Mouse (Mus musculus): ENCODE measurements around the gene Nacc1.

DNA sequence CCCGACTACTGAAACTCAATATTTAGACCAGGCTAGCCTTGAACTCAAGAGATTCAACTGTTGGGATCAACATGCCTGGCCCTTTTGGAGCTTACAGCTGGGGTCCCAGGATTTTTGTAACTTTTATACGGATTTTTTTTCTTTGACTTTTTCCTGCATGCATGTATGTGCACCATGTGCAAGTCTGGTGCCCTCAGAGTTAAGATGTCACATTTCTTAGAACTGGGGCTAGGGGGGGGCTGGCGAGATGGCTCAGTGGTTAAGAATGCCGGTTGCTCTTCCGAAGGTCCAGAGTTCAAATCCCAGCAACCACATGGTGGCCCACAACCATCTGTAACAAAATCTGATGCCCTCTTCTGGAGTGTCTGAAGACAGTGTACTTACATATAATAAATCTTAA, 12.9 kb upstream of the Nacc1 start:
- TF ChIP-seq MAFK (IDR thresholded peaks at IDR 0.05; ENCODE audit: borderline replicate concordance, low read depth, low read length), result no peak
- no peak for TF ChIP-seq UBTF (IDR thresholded peaks at IDR 0.05; ENCODE audit: borderline replicate concordance, insufficient read depth, low read depth, low read length)
- no peak for TF ChIP-seq RCOR1 (IDR thresholded peaks at IDR 0.05; ENCODE audit: low read depth, low read length)
- TF ChIP-seq POLR2AphosphoS2 (IDR thresholded peaks at IDR 0.05; ENCODE audit: low read length), result no peak
- no peak for TF ChIP-seq CTCF (IDR thresholded peaks at IDR 0.05 in 2 of 3, conservative IDR thresholded peaks at IDR 0.05 in 1 of 3; ENCODE audit: control insufficient read depth in 1 of 3, insufficient read depth in 1 of 3, low read depth in 2 of 3, low read length in 3 of 3, poor library complexity in 1 of 3, severe bottlenecking in 1 of 3)
- TF ChIP-seq JUND (IDR thresholded peaks at IDR 0.05; ENCODE audit: low read depth, low read length), result no peak
- TF ChIP-seq RAD21 (IDR thresholded peaks at IDR 0.05; ENCODE audit: low read depth, low read length), result no peak
